Mouse (Mus musculus) ES-CJ7 (cell line): ENCODE data around the gene Hint2.

Experiments used
- DNase-seq: peaks from one replicate; pipeline ENCODE4 v3.0.0; 2011; ENCODE audit warnings: low read depth, low spot score

The Hint2 gene

DNA sequence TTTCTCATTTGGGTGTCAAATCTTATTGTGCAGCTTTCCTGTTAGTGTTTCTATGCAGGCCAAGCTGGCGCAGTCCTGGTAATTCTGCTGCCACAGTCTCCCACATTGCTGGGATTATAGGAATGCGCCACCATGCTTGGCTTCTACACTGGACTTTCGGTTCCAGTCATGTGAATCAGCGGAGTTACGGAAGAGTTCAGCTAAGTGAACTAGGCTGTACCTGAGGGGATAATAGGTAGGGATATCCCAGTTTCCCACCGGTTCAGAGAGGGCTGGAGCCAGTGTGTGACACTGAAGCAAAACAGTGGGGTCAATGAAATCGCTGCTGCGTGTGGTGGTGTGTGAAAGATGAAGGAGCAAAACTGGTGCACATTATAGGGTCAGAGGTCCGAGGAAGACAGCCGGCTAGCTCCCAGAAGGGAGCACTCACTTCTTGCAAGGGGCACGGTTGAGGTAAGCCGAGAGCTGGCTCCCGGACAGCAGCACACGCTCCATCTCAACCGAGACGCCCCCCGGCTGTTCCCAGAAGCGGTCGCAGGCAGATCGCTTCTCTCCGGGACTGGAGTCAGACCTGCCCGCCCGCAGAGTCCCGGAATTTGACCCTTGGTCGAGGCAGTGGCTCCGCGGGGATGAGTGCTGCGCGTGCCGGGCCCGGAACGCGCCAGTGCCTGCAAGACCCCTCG, 469 bp downstream of the Hint2 start:
- DNase-seq, result no peak

GRCm38 (mm10) chr4:43653161-43654015, 2.9 kb downstream of the Hint2 start, which contains the start of gene Spag8:
Gene Spag8 (minus strand): TSS chr4:43653594.
- DNase-seq, result peak; percentile 77

DNA sequence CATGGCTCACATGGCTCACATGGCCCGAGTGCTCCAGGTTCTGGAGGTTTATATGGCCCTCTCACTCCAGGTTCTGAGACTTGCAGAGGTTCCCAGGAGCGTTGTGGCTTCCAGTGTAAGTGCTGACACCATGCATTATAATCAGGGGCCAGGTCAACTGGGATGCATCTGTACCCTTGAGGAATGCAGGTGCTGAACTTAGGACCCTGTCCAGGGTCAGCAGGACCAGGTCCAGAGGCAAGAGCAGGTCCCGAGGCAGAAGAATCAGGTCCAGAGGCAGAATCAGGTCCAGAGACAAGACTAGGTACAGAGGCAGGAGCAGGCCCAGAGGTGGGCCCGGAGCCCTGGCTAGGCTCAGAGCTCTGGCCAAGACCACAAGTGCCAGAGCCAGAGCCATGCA, 3.5 kb downstream of the Hint2 start:
- DNase-seq, result no peak

DNA sequence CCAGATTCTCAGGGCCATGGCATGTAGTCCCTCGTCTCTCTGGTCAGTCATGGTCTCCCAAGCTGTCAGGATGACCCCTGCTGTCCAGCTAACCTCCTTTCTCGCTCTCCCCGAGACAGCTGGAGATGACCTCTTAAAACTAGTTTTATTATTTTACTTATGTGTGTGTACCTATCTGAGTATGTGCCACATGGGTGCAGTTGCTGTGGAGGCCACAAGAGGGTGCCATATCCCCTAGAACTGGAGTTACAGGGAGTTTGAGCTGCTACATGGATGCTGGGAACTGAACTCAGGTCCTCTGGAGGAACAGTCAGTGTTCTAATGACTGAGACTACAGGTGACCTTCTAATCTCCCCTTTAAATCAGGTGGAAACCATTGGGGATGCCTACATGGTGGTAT, 6.5 kb downstream of the Hint2 start:
- peak; percentile 50 for DNase-seq

DNA sequence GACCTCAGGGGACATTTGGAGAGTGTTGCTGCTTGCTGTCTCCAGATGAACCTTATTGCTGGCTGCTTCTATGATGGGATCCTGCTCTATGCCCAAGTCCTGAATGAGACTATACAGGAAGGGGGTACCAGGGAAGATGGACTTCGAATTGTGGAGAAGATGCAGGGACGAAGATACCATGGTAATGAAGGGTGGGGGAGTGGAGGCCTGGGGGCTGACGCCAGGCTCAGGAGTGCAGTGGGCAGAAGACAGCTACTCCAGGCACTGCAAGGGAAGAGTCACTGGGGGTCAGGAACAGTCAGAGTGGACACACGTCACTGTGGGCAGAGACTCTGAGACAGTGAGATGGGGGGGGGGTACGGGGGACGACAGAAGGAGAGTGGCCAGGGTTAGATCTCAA, 15.8 kb downstream of the Hint2 start:
- no peak for DNase-seq

- DNase-seq, result no peak
Measured at GRCm38 (mm10) chr4:43640076-43640475, 16.2 kb downstream of the Hint2 start.

DNA sequence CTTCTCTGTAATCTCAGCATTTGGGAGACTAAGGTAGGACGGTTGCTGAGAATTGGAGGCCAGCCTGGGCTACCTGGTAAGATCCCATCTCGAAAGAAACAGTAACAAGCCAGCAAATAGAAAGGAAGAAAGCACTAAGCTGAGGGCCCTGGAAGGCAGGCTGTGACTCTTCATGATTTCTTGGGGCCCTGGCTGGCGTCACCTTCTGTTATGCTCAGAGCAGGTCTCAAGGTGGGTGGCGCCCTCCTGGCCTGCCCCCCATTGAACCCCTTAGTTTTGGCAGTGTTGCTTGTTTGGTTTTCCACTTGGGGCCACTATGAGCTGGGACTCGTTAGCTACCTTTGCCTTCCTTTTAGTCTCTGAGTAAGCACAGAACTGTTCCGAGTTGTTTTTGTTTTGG, 19.5 kb downstream of the Hint2 start:
- no peak for DNase-seq

DNA sequence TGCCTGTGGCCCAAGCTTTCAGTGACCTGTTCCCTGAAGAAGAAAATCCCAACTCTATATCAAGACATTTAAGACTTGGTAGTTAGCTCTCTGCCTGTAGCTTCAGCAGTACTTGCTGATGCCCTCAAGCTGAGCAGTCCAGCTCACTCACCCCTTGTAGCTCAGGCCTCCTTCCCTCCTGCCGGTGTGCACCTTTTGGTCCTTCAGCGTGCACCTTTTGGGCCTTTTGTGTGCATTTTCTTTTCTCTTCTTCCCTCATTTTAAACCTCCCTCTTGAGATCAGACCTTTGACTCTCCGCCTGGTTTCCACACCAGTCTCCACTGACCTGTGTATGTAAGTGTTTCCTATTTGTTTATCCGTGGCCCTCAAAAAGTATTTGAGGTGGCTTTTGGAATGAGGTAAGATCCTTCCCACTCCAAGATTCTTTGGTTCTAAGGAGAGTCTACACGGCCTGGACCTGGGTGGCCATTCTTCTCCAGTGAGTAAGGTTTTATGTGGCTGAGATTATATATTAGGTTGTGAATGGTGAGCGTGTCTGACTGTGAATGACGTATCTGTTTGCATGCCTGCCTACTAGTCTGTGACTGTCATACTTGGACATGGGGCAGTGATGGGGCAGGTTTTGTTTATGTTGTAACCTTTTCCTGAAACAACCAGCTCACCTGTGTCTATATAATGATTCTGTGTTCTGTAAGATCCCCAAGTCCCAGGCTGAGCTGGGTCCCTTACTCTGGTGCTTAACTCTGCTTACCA, 21.5 kb downstream of the Hint2 start:
- no peak for DNase-seq

DNA sequence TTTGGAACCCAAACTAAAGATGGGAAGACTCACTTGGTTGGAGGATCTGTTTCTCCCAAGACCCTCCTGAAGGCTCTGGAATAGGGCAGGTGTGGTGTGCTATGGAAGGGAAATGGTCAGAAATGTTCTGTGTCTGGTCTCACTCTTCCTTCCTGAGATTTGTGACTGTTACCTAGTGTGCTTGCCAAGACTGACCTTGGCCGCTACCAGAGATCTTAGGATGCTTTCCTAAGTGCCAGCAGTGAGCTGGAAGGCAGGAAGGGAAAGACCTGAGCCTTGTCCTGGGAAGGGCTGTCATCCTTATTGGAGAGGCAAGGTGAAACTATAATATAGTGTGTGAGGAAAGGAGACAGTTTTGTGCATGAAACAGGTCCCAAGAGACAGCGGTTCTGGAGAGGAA, 22.5 kb downstream of the Hint2 start:
- DNase-seq, result no peak

GRCm38 (mm10) chr4:43633296-43633695, 23.0 kb downstream of the Hint2 start:
- no peak for DNase-seq

GRCm38 (mm10) chr4:43631956-43632920, 24.0 kb downstream of the Hint2 start:
- no peak for DNase-seq

GRCm38 (mm10) chr4:43631046-43631955, 25.0 kb downstream of the Hint2 start, which contains the start of gene Npr2:
Gene Npr2 (plus strand): TSS chr4:43631935.
- DNase-seq, result no peak

GRCm38 (mm10) chr4:43630671-43631045, 25.6 kb downstream of the Hint2 start:
- DNase-seq, result no peak

DNA sequence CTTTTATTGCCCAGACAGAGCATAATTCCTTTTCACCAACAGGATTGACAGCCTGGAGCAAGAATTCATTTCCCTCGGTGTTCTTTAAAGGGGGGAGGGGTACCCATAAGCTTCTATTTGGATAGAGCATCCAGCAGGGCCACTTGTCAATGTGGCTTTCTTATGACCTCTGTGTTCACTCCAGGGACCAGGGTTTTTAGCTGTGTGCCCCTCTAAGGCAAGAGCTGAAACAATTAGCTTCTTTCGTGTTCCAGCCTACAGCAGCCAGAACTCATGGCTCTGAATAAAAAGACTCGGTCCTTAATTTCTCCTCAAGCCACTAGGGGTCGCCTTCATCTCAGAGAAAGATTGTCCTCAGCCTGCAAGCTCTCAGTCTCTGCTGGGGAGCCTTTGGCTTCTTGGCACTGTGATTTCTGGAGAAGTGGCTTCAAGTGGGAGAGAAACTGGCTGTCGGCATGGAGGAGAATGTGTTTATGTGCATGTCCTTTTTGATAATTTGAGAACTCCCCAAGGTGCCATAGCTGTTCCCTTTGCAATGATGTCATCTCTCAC, 26.2 kb downstream of the Hint2 start:
- DNase-seq, result peak; percentile 84

DNA sequence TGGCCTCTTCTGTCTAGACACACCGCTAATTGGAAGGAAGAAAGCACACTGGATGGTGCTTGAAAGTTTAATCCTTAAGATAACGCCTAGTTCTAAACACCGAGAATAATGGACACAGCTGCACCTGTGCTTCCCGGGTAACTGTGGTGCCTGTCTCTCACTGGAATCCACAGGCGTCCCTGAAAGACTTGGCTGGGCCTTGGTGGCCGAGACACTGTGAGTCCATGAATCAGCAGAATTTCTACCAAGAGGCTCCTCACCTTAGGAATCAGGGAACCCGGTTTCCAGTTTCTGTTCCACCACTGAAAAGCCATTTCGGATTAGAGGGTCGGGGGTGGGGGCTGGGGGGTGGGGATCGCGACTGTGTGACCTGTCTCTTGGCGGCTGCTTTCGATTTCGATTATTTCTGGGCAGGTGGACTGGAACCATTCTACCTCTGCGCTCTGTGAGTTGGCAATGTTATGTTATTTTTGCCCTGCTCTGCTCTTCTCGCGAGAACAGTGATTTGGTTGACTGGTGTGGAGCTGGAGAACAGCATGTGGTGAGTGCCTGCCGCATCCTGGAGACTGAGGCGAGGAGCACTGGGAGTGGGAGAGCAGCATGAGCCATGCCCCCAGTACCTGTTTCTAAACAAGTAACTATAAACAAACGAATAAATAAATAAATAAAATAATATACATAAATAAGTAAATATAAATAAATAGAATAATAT, 27.0 kb downstream of the Hint2 start:
- peak; percentile 55 for DNase-seq

DNA sequence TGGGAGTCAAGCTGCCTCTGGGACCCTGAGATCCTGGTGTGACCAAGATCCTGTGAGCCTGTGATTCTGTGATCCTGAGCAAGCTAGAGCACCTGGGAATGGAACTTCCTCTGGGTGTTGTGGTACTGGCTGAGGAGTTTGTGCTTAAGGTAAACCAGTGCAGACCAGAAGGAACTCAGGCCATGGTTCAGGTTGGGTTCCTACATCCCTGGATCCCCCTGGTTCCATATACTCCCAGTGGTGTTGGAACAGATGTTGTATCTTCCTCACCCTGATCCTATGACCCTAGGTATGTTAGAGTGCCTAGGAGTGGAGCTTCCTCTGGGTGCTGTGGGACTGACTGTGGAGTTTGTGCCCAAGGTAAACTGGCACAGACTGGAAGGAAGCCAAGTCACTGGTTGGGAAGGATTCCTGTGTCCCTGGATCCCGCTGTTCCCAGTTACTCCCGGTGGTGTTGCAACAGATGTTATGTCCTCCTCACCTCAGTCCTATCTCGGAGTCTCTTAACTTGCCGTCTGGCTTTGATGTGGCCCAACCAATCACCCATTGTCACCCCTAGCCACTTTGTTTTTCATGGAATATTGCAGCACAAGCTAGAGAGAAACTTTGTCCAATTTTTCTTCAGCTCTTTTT, 36.0 kb downstream of the Hint2 start:
- no peak for DNase-seq

- no peak for DNase-seq
Measured at GRCm38 (mm10) chr4:43613060-43613730, 43.1 kb downstream of the Hint2 start.

GRCm38 (mm10) chr4:43612534-43612933, 43.7 kb downstream of the Hint2 start:
- DNase-seq, result no peak
